Mouse (Mus musculus) liver, adult 2 months (tissue): ENCODE results near the gene Hist3h2a.

Source experiments
- CTCF ChIP-seq: fragments of 200-500 bp; IDR thresholded peaks from 2 replicates; pipeline ENCODE4 v1.5.1; 2011; ENCODE audit warnings: low read depth, low read length, control low read depth
- POLR2A ChIP-seq: fragments of 200-500 bp; IDR thresholded peaks from 2 replicates; pipeline ENCODE4 v1.6.1; 2011; ENCODE audit warnings: low read length, control low read depth; ENCODE audit not compliant: insufficient read depth; ENCODE audit errors: extremely low read depth

DNA sequence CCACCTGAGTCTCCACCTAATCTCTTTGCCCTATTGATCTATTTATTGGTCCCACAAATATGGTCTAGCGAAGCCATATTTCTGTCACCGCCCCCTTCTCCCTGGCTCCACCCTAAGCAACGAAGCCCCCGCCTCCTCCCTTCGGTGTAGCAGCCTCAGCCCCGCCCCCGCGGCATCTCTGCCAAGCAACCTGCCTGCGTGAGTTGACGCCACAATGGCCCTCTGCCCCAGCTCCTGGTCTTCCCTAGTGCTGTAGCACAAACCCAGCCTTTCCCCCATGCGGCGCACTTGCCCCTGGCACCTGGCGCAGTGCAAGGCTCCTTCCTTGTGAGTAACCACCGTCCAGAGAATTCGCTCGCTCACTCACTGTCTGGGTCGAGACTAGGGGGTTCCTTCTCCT is 9.1 kb downstream of the Hist3h2a start:
- TF ChIP-seq POLR2A = no peak
- no peak for TF ChIP-seq CTCF
